Mouse (Mus musculus) intestine, embryonic 14.5 days (tissue): ENCODE data around the gene Tfb2m. TPM values are rescaled to one million over a fixed set of nuclear protein-coding genes. Genes with fewer than 3 reads are reported as not detected.
A peak's percentile ranks its signal among the peaks of the same experiment; 100 is the strongest.

Experiments used
- ATAC-seq: fragments of 200-750 bp; cut with Nextera tagmentation; replicated peaks from 2 replicates; pipeline ENCODE4 v1.8.0; 2017; ENCODE audit warnings: low read depth, moderate number of reproducible peaks, moderate TSS enrichment, moderate library complexity; ENCODE audit not compliant: low FRiP score, low TSS enrichment
- DNase-seq: peaks from one replicate; pipeline ENCODE4 v3.0.0-alpha.2; 2018; ENCODE audit warnings: low spot score
- H3K27ac ChIP-seq: fragments of 300-500 bp; sonication (generic); 2 replicates; pipeline ENCODE4 v1.5.1; 2014; ENCODE audit warnings: low read depth, mild to moderate bottlenecking, control low read depth
- H3K27me3 ChIP-seq: fragments of 300-500 bp; sonication (generic); replicated peaks from 2 replicates; pipeline ENCODE4 v1.6.1; 2014; ENCODE audit warnings: low read length, control low read depth; ENCODE audit not compliant: control insufficient read depth, insufficient read depth
- H3K36me3 ChIP-seq: fragments of 300-500 bp; sonication (generic); 2 replicates; pipeline ENCODE4 v1.6.1; 2014; ENCODE audit warnings: low read length, control low read depth; ENCODE audit not compliant: control insufficient read depth, insufficient read depth
- H3K4me1 ChIP-seq: fragments of 300-500 bp; sonication (generic); replicated peaks from 2 replicates; pipeline ENCODE4 v1.6.1; 2014; ENCODE audit warnings: low read length, control low read depth, mixed read lengths; ENCODE audit not compliant: control insufficient read depth, insufficient read depth
- H3K4me2 ChIP-seq: fragments of 300-500 bp; sonication (generic); 2 replicates; pipeline ENCODE4 v1.6.1; 2014; ENCODE audit warnings: low read length
- H3K4me3 ChIP-seq: fragments of 300-500 bp; sonication (generic); 2 replicates; pipeline ENCODE4 v1.5.1; 2014; ENCODE audit warnings: low read depth, low read length, control low read depth, mixed read lengths
- H3K9ac ChIP-seq: fragments of 300-500 bp; sonication (generic); 2 replicates; pipeline ENCODE4 v1.6.1; 2014; ENCODE audit warnings: mild to moderate bottlenecking, low read length
- H3K9me3 ChIP-seq: fragments of 300-500 bp; sonication (generic); 2 replicates; pipeline ENCODE4 v1.6.1; 2016; ENCODE audit warnings: low read length, control low read depth; ENCODE audit not compliant: control insufficient read depth
- WGBS: fragments of 180-500 bp; shearing (Covaris S2); extraction: QIAGEN DNeasy Blood & Tissue Kit; methylation state at CpG from one replicate; pipeline ENCODE4 v1.1.7; 2014; 5-methylcytosine and 5-hydroxymethylcytosine counted together
- polyA plus RNA-seq: library from polyadenylated mRNA; unstranded; fragments of >200 nt; fragmentation: Nextera tagmentation; extraction: Ambion mirVana; gene quantifications from 2 replicates; pipeline ENCODE4 v1.2.1, GENCODE M21; 2014

Tfb2m gene
- polyA plus RNA-seq, 1 experiment from 2014 or later: 26.4 TPM

GRCm38 (mm10) chr1:179539054-179539453, 7.0 kb downstream of the Tfb2m start:
- no peak overlapping the region for H3K4me3 ChIP-seq
- WGBS: 95% methylated on average over 3 of the region's 3 CpGs
- no peak overlapping the region for H3K4me2 ChIP-seq

GRCm38 (mm10) chr1:179519901-179520300, 26.2 kb downstream of the Tfb2m start:
- Histone ChIP-seq H3K4me1 (no peaks in the 10 kb centered on the region; the same call in 1 of the 2 replicates), H3K4me2 (no peak overlapping the region), H3K27me3 (no peaks in the 10 kb centered on the region), H3K9me3 (0 out of 2 replicates have a peak, but pooled peaks cover 3% of the 10 kb centered on the region), H3K36me3 (no peaks in the 10 kb centered on the region), H3K27ac (no peak overlapping the region), H3K9ac (no peak overlapping the region), H3K4me3 (no peak overlapping the region)
- 81% methylated on average over 3 of the region's 3 CpGs for WGBS
- no peak for DNase-seq
- ATAC-seq: no peak

More at GRCm38 (mm10) chr1:179539054-179539453, 7.0 kb downstream of the Tfb2m start:
- no peaks in the 10 kb centered on the region for H3K9me3 ChIP-seq
- H3K27ac ChIP-seq: no peak overlapping the region
- H3K36me3 ChIP-seq: peaks cover 54% of the 10 kb centered on the region
- no peaks in the 10 kb centered on the region for H3K4me1 ChIP-seq
- ATAC-seq (no peak), DNase-seq (no peak)
- no peak overlapping the region for H3K9ac ChIP-seq
- H3K27me3 ChIP-seq: no peaks in the 10 kb centered on the region

DNA sequence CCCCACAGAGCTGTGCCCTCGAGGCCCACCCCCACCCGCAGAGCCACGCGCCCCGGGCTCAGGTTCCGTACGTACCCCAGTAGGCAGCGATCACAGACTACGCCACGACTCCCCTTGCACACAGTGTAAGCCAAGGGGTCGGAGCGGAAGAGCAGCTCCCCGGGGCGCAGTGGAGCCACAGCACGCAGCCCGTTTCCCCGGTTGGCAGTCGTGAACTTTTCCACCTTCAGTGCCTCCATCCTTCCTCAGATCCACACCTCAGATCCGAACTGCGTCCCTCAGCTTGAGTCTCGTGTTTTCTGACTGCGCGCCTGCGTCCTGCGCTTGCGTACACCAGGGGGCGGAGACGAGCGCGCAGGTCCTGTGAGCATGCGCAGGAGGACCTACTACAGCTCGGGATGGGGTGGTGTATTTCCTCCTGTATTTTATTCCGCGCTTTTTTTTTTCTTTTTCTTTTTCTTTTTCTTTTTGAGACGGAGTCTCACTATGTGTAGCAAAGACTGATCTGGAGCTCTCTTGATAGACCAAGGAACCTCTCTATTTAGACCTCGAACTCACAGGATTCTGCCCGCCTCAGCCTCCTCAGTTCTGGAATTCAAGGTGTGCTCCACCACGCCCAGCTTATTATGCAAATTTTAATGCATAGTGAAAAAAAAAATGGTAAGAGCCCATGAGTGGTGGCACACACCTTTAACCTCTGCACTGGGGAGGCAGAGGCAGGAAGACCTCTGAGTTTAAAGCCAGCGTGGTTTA, 28.2 kb downstream of the Tfb2m start, which contains the start of gene Smyd3:
Gene Smyd3 (minus strand): TSS at position 329 of the 753 bp plus-strand sequence.
- H3K9ac ChIP-seq: peak within 1 kb of the TSS; percentile 63

GRCm38 (mm10) chr1:179516941-179517712, 28.9 kb downstream of the Tfb2m start:
- peak overlapping the region; percentile 97 for H3K4me2 ChIP-seq
- under 1% methylated on average over 21 of the region's 21 CpGs for WGBS

More for the DNA sequence above, 28.2 kb downstream of the Tfb2m start, which contains the start of gene Smyd3:
- Histone ChIP-seq H3K4me2 (peak within 1 kb of the TSS; percentile 97), H3K4me1 (no peaks in the 10 kb centered on the region; the same call in 1 of the 2 replicates), H3K9me3 (0 out of 2 replicates have a peak, but pooled peaks cover 3% of the 10 kb centered on the region), H3K4me3 (peak within 1 kb of the TSS; percentile 80), H3K36me3 (no peaks in the 10 kb centered on the region), H3K27ac (peak within 1 kb of the TSS; percentile 33; the same call in 1 of the 2 replicates), H3K27me3 (no peaks in the 10 kb centered on the region)
- 7% methylated on average over 39 of the region's 39 CpGs for WGBS
- DNase-seq: peak; percentile 85
- ATAC-seq: peak; percentile 81

DNA sequence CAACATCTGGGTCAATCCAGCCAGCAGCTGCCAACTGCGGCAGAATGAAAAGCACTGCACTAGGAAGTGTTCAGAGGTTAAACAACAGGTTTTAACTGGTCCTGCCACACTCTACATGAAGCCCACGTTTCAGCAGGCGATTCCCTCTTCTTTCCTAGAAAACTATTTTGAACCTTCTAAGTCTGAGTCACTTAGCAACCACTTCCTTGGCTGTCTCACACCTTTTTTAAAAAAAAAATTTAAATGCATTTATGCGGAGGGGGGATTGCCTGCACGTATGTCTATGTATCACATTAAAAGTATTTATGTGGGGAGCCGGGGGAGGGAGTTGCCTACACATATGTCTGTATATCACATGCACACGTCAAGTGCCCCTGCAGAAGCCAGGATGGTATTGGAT, 34.2 kb downstream of the Tfb2m start:
- WGBS: 76% methylated on average over 7 of the region's 7 CpGs
- Histone ChIP-seq H3K4me1 (no peaks in the 10 kb centered on the region; the same call in 1 of the 2 replicates), H3K27me3 (no peaks in the 10 kb centered on the region), H3K36me3 (no peaks in the 10 kb centered on the region), H3K27ac (no peak overlapping the region), H3K4me2 (no peak overlapping the region), H3K9ac (no peak overlapping the region), H3K4me3 (no peak overlapping the region), H3K9me3 (no peaks in the 10 kb centered on the region)
- no peak for ATAC-seq
- no peak for DNase-seq

More at GRCm38 (mm10) chr1:179516941-179517712, 28.9 kb downstream of the Tfb2m start:
- H3K4me3 ChIP-seq: peak overlapping the region; percentile 80
- 0 out of 2 replicates have a peak, but pooled peaks cover 3% of the 10 kb centered on the region for H3K9me3 ChIP-seq
- no peaks in the 10 kb centered on the region for H3K27me3 ChIP-seq
- no peaks in the 10 kb centered on the region; the same call in 1 of the 2 replicates for H3K4me1 ChIP-seq
- H3K9ac ChIP-seq: peak overlapping the region; percentile 63
- H3K36me3 ChIP-seq: no peaks in the 10 kb centered on the region
- DNase-seq (peak; percentile 69), ATAC-seq (peak; percentile 75)
- 0 out of 2 replicates have a peak overlapping the region, but pooled peaks have one; percentile 33 for H3K27ac ChIP-seq

DNA sequence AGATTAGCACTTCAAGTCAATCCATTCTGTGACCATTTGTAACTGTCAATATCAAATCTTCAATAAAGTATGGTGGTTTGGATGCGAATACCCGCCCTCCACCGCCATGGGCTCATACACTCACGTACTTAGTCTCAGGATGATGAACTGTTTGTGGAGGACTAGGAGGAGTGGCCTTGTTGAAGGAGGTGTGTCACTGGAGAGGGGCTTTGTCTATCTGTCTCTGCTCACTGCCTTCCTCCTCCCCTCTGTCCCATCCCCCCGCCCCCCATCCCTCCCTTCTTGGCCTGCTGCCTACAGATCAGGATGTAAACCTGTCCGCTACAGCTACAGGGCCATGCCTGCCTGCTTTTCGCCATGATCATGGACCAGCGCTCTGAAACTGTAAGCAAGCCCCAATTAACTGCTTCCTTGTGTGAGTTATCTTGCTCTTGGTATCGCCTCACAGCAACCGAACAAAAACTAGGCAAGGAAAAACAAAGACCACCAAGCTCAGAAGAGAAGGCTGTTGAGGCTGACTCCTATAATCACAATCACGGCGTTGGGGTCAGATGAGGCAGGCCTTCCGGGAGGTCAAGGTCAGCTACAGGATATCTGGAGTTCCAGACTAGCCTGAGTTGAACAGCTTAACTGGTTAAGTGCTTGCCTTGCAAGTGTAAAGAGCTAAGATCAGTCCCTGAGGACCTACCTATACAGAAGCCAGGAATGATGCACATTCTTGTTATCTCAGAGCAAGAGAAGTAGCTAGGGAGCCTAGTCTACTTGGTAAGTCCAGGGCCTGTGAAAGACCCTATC, 35.3 kb downstream of the Tfb2m start:
- no peak overlapping the region for H3K27ac ChIP-seq
- H3K4me2 ChIP-seq: no peak overlapping the region
- no peaks in the 10 kb centered on the region for H3K4me1 ChIP-seq
- ATAC-seq (no peak), DNase-seq (no peak)
- no peaks in the 10 kb centered on the region for H3K27me3 ChIP-seq
- 80% methylated on average over 13 of the region's 13 CpGs for WGBS
- no peak overlapping the region for H3K4me3 ChIP-seq
- H3K36me3 ChIP-seq: no peaks in the 10 kb centered on the region
- no peaks in the 10 kb centered on the region for H3K9me3 ChIP-seq
- H3K9ac ChIP-seq: no peak overlapping the region

DNA sequence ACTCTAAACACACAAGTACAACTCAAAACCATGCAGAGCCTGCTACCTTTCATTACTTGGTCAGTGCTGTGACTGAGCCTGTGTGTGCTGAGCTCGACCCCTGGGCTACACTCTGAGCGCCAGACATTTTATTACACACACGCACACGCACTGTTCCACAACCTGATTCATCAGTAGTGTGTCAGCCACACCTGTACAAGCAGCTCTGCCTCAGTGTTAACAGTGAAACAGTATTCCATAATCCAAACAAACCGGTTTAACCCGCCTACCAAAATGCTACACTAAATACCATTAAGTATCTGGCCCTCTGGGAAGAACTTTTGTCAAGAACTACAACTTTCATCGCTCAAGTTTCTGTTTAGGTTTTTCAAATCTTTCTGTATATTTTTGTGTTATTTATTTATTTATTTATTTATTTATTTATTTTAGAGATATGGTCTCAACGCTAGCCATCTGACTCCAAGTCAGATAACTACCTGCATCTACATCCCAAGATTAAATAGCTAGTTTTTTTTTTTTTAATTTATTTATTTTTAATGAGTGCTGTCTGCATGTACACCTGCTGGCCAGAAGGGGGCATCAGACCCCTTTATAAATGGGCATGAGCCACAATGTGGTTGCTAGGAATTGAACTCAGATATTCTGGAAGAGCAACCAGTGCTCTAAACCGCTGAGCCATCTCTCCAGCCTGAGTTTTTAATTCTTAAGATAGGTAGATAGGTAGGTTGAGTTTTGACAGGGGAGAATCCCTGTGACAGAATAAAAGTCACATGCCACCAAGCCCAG, 39.3 kb downstream of the Tfb2m start:
- ATAC-seq: peak; percentile 72
- no peak overlapping the region for H3K4me3 ChIP-seq
- H3K27ac ChIP-seq: no peak overlapping the region
- no peaks in the 10 kb centered on the region for H3K36me3 ChIP-seq
- WGBS: 62% methylated on average over 9 of the region's 9 CpGs
- no peaks in the 10 kb centered on the region for H3K9me3 ChIP-seq
- no peaks in the 10 kb centered on the region for H3K4me1 ChIP-seq
- no peak for DNase-seq
- H3K9ac ChIP-seq: no peak overlapping the region
- no peak overlapping the region for H3K4me2 ChIP-seq
- H3K27me3 ChIP-seq: no peaks in the 10 kb centered on the region
